Mouse (Mus musculus) thymus, postnatal 14 days (tissue): ENCODE data around the gene Coil.

Source experiments
- DNase-seq: peaks from one replicate; pipeline ENCODE4 v3.0.0; 2021

Coil gene

GRCm38 (mm10) chr11:88973776-88974701 lies 4.0 kb downstream of the Coil start:
- peak; percentile 94 for DNase-seq

- peak; percentile 25 for DNase-seq
Measured at GRCm38 (mm10) chr11:88976320-88976719, 6.3 kb downstream of the Coil start.

GRCm38 (mm10) chr11:88977188-88977587 lies 7.1 kb downstream of the Coil start:
- DNase-seq, result no peak

- no peak for DNase-seq
Measured at GRCm38 (mm10) chr11:88981337-88981736, 11.3 kb downstream of the Coil start.

- no peak for DNase-seq
Measured at GRCm38 (mm10) chr11:88986616-88987015, 16.6 kb downstream of the Coil start.

GRCm38 (mm10) chr11:88988956-88989355 lies 18.9 kb downstream of the Coil start:
- DNase-seq, result no peak

GRCm38 (mm10) chr11:88989530-88989929 lies 19.5 kb downstream of the Coil start:
- peak; percentile 36 for DNase-seq

GRCm38 (mm10) chr11:88993186-88993585 lies 23.1 kb downstream of the Coil start:
- DNase-seq, result no peak

- peak; percentile 86 for DNase-seq
Measured at GRCm38 (mm10) chr11:88993625-88994024, 23.6 kb downstream of the Coil start.

GRCm38 (mm10) chr11:88994492-88994891 lies 24.4 kb downstream of the Coil start:
- DNase-seq, result no peak

GRCm38 (mm10) chr11:88995616-88996015 lies 25.6 kb downstream of the Coil start:
- no peak for DNase-seq

- no peak for DNase-seq
Measured at GRCm38 (mm10) chr11:88996427-88996826, 26.4 kb downstream of the Coil start.

- peak; percentile 27 for DNase-seq
Measured at GRCm38 (mm10) chr11:88997343-88997742, 27.3 kb downstream of the Coil start.

GRCm38 (mm10) chr11:88998406-88998805 lies 28.4 kb downstream of the Coil start:
- DNase-seq, result no peak

GRCm38 (mm10) chr11:88998974-88999722 lies 29.1 kb downstream of the Coil start, which contains the start of gene Trim25:
Trim25 (plus strand) TSS chr11:88999376.
- peak; percentile 96 for DNase-seq

- peak; percentile 42 for DNase-seq
Measured at GRCm38 (mm10) chr11:88999723-89000526, 29.9 kb downstream of the Coil start.

GRCm38 (mm10) chr11:89000527-89000819 lies 30.4 kb downstream of the Coil start:
- DNase-seq, result no peak

- no peak for DNase-seq
Measured at GRCm38 (mm10) chr11:89001569-89001968, 31.5 kb downstream of the Coil start.

GRCm38 (mm10) chr11:89002068-89002467 lies 32.0 kb downstream of the Coil start:
- no peak for DNase-seq

- no peak for DNase-seq
Measured at GRCm38 (mm10) chr11:89002621-89003020, 32.6 kb downstream of the Coil start.

GRCm38 (mm10) chr11:89003078-89003477 lies 33.0 kb downstream of the Coil start:
- no peak for DNase-seq

- DNase-seq, result no peak
Measured at GRCm38 (mm10) chr11:89003726-89004125, 33.7 kb downstream of the Coil start.

- DNase-seq, result no peak
Measured at GRCm38 (mm10) chr11:89005473-89005872, 35.4 kb downstream of the Coil start.
